Mouse (Mus musculus): ENCODE results near the gene BC055324. TPM values are rescaled to one million over a fixed set of nuclear protein-coding genes. Genes with fewer than 3 reads are reported as not detected.

Gene BC055324
- polyA plus RNA-seq, 1 experiment from 2014 or later = 11.0 TPM

DNA sequence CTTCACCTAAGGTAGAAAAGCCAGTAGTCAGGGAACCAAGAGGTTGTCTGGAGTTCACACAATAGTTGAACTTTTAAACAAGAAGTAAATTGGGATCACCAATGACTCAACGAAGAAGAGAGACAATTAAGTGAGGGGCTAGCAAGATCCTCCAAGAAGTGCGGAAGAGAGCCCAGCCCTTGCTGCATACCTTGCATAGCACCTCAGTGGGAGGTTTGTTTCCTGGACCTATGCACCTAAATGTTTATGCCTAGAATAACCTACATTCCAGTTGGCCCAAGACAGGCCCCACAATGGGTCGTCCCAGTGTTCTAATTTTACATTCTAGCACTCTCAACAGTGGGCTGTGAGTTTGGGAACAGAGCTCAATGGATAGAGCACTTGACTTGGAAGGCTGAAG, 9.7 kb upstream of the BC055324 start:
- H3K27ac ChIP-seq = no peak overlapping the region
- no peaks in the 10 kb centered on the region for H3K36me3 ChIP-seq
- 67% methylated on average over 3 of the region's 3 CpGs for WGBS
- no peak for ATAC-seq (replicated peaks; ENCODE audit: insufficient number of reproducible peaks, insufficient read depth, low FRiP score, low read depth)
- H3K4me3 ChIP-seq = no peak overlapping the region
- no peaks in the 10 kb centered on the region for H3K27me3 ChIP-seq
- H3K4me2 ChIP-seq = no peak overlapping the region
- H3K9me3 ChIP-seq (replicated peaks) = no peaks in the 10 kb centered on the region
- H3K9ac ChIP-seq = no peak overlapping the region
- no peaks in the 10 kb centered on the region for H3K4me1 ChIP-seq (replicated peaks)

DNA sequence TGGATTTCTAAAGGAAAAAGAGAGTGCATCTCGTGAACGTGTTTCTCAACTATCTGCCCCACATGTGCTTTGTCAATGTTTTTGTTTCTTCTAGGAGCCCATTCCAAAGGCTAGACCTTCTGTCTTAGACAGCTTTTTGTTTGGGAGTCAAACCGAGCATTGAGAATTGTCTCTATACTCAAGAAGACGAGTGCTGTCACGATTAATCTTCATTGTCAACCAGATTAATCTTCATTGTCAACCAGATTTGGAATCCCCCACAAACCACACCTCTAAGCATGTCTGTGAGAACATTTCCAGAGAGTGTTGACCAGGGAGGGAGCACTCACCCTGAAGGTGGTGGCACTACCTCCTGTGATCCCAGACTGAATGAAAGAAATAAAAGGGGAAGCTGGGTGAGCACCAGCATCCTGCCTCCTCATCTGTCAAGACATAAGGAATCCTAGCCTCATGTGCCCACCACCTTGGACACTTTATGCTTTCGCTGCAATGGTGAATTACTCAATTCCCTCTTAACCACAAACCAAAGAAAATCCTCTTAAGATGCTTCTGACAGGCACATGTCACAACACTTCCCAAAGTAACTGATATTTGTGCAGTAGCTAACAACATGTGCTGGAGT, 7.3 kb upstream of the BC055324 start:
- 64% methylated on average over 6 of the region's 6 CpGs for WGBS
- H3K4me3 ChIP-seq = no peak overlapping the region
- ATAC-seq (replicated peaks; ENCODE audit: insufficient number of reproducible peaks, insufficient read depth, low FRiP score, low read depth) = no peak
- no peaks in the 10 kb centered on the region for H3K27me3 ChIP-seq
- no peak overlapping the region for H3K27ac ChIP-seq
- H3K36me3 ChIP-seq = no peaks in the 10 kb centered on the region
- H3K4me1 ChIP-seq (replicated peaks) = no peaks in the 10 kb centered on the region
- no peak overlapping the region for H3K4me2 ChIP-seq
- H3K9ac ChIP-seq = no peak overlapping the region
- no peaks in the 10 kb centered on the region for H3K9me3 ChIP-seq (replicated peaks)

DNA sequence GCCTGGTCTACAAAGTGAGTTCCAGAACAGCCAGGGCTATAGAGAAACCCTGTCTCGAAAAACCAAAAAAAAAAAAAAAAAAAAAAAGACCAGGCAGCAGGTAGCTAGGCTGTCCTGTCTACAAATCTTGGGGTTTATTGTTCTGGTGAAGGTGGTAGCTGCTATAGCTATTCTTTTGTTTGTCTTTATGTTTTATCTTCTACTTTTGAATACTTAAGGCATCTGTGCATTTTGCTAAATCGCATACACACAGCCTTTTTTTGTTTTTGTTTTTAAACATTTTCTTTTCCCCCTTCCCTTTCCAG, 965 bp upstream of the BC055324 start:
- peaks cover 6% of the 10 kb centered on the region; the same call in 1 of the 2 replicates for H3K4me1 ChIP-seq (replicated peaks)
- no peak for ATAC-seq (replicated peaks; ENCODE audit: insufficient number of reproducible peaks, insufficient read depth, low FRiP score, low read depth)
- peak overlapping the region; percentile 71; the same call in 1 of the 2 replicates for H3K9ac ChIP-seq
- 55% methylated on average over 2 of the region's 2 CpGs for WGBS
- H3K9me3 ChIP-seq (replicated peaks) = no peaks in the 10 kb centered on the region
- H3K4me2 ChIP-seq = peak overlapping the region; percentile 74
- peak overlapping the region; percentile 94 for H3K4me3 ChIP-seq
- no peaks in the 10 kb centered on the region for H3K36me3 ChIP-seq
- H3K27me3 ChIP-seq = no peaks in the 10 kb centered on the region
- no peak overlapping the region for H3K27ac ChIP-seq

DNA sequence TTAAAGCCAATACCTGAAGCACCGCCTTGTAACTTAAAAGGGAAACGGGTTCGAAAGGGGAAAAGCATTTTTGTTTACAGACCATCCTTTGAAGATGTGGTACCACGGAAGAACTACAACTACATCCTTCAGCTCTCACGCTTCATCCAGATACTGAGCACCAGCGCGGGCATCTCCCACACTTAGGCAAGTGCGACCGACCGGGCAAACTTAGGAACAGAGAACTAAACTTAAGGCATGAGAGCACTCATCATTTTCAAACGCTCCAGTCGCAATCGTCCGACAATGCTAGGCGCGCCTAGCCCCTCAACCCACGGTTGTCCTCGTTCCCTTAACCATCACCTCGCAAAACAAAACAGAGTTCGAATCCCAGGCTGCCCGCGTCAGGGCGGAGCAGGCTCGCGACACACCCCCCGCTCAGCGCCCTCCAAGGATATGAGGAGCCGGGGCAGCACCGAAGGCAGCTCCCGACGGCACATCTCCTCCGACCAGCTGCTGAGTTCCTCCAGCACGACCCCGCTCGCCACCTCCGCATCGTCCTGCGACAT, 349 bp downstream of the BC055324 start:
- Histone ChIP-seq H3K36me3 (no peaks in the 10 kb centered on the region), H3K4me3 (peak overlapping the region; percentile 94), H3K27ac (peak overlapping the region; percentile 84), H3K9me3 (replicated peaks) (no peaks in the 10 kb centered on the region), H3K4me2 (peak overlapping the region; percentile 74), H3K9ac (peak overlapping the region; percentile 70), H3K27me3 (no peaks in the 10 kb centered on the region), H3K4me1 (replicated peaks) (peaks cover 6% of the 10 kb centered on the region; the same call in 1 of the 2 replicates)
- ATAC-seq (replicated peaks; ENCODE audit: insufficient number of reproducible peaks, insufficient read depth, low FRiP score, low read depth) = peak; percentile 60
- 1% methylated on average over 38 of the region's 38 CpGs for WGBS

DNA sequence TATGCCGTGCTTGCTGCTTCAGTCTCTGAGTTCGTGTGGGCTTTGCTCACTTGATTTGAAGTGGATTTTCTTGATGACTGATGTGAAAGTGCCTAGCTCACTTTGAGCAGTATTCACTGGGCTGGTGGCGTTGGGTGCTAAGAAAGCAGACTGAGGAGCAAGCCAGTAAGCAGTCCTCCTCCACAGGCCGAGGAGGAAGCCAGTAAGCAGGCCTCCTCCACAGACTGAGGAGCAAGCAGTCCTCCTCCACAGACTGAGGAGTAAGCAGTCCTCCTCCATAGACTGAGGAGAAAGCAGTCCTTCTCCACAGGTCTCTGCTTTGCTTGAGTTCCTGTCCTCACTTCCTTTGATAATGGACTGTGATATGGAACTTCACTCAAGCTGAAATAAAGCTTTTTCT, 2.2 kb downstream of the BC055324 start:
- H3K36me3 ChIP-seq = peaks cover under 1% of the 10 kb centered on the region; the same call in 1 of the 2 replicates
- no peak overlapping the region for H3K4me2 ChIP-seq
- no peak overlapping the region for H3K9ac ChIP-seq
- no peaks in the 10 kb centered on the region for H3K27me3 ChIP-seq
- no peak overlapping the region for H3K4me3 ChIP-seq
- ATAC-seq (replicated peaks; ENCODE audit: insufficient number of reproducible peaks, insufficient read depth, low FRiP score, low read depth) = no peak
- 68% methylated on average over 4 of the region's 4 CpGs for WGBS
- H3K9me3 ChIP-seq (replicated peaks) = no peaks in the 10 kb centered on the region
- no peak overlapping the region for H3K27ac ChIP-seq
- H3K4me1 ChIP-seq (replicated peaks) = peaks cover 6% of the 10 kb centered on the region; the same call in 1 of the 2 replicates

DNA sequence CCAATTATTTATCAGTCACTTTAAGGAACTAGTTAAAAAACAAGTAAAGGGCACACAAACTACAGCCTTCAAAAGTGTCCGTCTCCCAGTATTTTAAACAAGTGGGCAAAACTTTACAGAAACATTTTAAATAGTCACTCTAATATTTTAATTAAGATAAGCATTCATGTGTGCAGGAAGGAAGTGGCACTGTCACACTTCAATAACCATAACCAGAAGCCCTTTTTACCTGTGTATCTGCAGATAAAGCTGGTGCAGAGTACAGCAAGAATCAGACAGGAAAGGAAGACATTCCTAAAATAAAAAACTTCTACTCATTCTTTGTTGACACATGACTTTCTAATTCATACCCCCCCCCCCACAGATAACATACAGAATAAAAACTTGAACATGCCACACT, 18.1 kb downstream of the BC055324 start:
- WGBS = 86% methylated on average over 1 of the region's 1 CpGs

DNA sequence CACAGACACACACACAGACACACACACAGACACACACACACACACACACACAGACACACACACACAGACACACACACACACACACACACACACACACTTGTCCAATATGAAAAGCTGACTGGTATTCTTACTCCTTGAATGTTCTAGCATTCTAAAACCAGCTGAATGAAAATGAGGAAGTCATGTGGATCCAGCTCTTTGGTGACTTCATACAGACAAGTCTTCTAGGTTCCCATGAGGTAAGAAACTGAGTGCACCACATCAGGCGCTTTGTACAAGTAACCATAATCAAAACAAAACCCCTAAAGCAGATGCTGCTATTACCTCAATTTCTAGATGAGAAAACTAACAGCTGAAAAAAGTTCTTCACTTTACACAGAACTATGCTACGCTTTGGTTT, 19.5 kb downstream of the BC055324 start:
- 0 out of 2 replicates have a peak, but pooled peaks cover 2% of the 10 kb centered on the region for H3K4me1 ChIP-seq (replicated peaks)
- no peaks in the 10 kb centered on the region for H3K9me3 ChIP-seq (replicated peaks)
- H3K36me3 ChIP-seq = 0 out of 2 replicates have a peak, but pooled peaks cover 6% of the 10 kb centered on the region
- H3K9ac ChIP-seq = no peak overlapping the region
- WGBS = 95% methylated on average over 2 of the region's 2 CpGs
- no peak overlapping the region for H3K27ac ChIP-seq
- H3K4me3 ChIP-seq = no peak overlapping the region
- H3K4me2 ChIP-seq = no peak overlapping the region
- no peak for ATAC-seq (replicated peaks; ENCODE audit: insufficient number of reproducible peaks, insufficient read depth, low FRiP score, low read depth)
- H3K27me3 ChIP-seq = no peaks in the 10 kb centered on the region

More for the DNA sequence above, 18.1 kb downstream of the BC055324 start:
- Histone ChIP-seq H3K4me2 (no peak overlapping the region), H3K4me3 (no peak overlapping the region), H3K9me3 (replicated peaks) (no peaks in the 10 kb centered on the region), H3K4me1 (replicated peaks) (0 out of 2 replicates have a peak, but pooled peaks cover 2% of the 10 kb centered on the region), H3K9ac (no peak overlapping the region), H3K36me3 (peaks cover 6% of the 10 kb centered on the region; the same call in 1 of the 2 replicates), H3K27me3 (no peaks in the 10 kb centered on the region), H3K27ac (no peak overlapping the region)
- no peak for ATAC-seq (replicated peaks; ENCODE audit: insufficient number of reproducible peaks, insufficient read depth, low FRiP score, low read depth)

DNA sequence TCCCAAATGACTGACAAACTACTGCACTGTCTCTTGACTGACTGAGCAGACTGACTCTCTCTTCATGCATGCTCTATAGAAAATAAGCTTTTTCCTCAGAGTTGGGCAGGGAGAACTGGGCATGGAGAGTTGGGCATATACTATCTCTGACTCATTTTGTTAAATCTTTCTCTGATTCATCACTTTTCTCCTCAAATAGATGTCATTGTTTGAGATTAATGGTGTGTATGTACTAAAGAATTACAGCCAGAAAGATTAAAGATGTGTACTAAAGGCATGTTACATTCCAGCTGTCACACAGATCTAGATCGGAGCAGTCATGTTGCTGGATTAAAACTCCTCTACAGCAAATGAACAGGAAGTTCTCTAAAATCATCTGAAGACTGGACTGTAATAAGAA, 20.1 kb downstream of the BC055324 start:
- 0 out of 2 replicates have a peak, but pooled peaks cover 6% of the 10 kb centered on the region for H3K36me3 ChIP-seq
- no peaks in the 10 kb centered on the region for H3K27me3 ChIP-seq
- H3K27ac ChIP-seq = no peak overlapping the region
- ATAC-seq (replicated peaks; ENCODE audit: insufficient number of reproducible peaks, insufficient read depth, low FRiP score, low read depth) = no peak
- 0 out of 2 replicates have a peak, but pooled peaks cover 2% of the 10 kb centered on the region for H3K4me1 ChIP-seq (replicated peaks)
- no peaks in the 10 kb centered on the region for H3K9me3 ChIP-seq (replicated peaks)
- H3K4me3 ChIP-seq = no peak overlapping the region
- WGBS = 80% methylated on average over 1 of the region's 1 CpGs
- H3K9ac ChIP-seq = no peak overlapping the region
- no peak overlapping the region for H3K4me2 ChIP-seq

DNA sequence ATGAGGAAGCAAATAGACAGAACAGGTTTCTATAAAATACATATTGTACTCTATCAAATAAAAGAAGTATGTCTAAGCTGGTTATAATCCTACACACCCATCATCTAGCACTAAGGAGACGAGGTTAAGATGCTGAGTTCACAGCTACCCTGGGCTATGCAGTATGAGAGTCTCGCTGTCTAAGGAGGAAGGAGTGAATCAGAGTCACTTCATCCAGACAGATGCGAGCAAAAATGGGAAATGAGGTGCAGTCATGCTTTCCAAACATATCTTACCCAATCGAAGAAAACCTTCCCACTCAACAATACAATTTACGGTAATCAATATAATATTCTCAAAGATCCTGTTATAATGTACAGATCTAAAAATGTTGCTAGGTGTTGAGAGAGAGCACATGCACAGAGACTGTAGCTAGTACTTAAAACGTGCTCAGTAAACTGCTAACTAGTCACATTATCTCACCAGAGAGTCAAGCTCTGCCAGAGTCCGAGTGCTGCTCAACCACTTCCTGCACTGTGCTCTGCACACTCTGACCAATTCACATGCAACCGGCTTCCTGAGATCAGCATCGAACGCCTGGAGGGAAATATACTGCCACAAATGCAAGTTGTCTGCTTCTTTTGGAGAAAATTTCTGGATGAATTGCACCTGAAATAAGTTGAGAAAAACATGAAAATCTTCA, 30.4 kb downstream of the BC055324 start:
- Histone ChIP-seq H3K4me3 (no peak overlapping the region), H3K27ac (no peak overlapping the region), H3K9ac (no peak overlapping the region), H3K4me1 (replicated peaks) (no peaks in the 10 kb centered on the region), H3K36me3 (peaks cover 16% of the 10 kb centered on the region), H3K27me3 (no peaks in the 10 kb centered on the region), H3K4me2 (no peak overlapping the region), H3K9me3 (replicated peaks) (no peaks in the 10 kb centered on the region)
- 83% methylated on average over 10 of the region's 10 CpGs for WGBS
- no peak for ATAC-seq (replicated peaks; ENCODE audit: insufficient number of reproducible peaks, insufficient read depth, low FRiP score, low read depth)

DNA sequence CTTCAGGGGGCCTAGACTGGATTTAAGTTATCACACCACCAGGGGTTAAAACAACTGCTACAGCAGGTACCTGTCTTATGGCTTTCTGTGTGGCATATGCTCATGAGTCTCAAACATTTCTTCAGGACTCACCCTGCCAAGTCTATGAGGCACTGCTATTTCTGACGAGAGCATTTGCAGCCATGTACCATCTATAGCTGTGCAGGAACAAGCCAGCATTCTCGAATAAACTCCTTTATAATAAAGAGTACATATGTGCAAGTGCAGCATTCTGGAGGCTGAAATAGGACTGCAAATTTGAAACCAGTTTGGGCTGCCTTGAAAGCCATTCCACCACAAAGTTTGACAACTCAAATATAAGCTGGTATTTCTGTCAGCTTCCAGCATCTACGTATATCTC, 36.6 kb downstream of the BC055324 start:
- H3K4me3 ChIP-seq = no peak overlapping the region
- H3K27ac ChIP-seq = no peak overlapping the region
- H3K4me1 ChIP-seq (replicated peaks) = no peaks in the 10 kb centered on the region
- H3K4me2 ChIP-seq = no peak overlapping the region
- ATAC-seq (replicated peaks; ENCODE audit: insufficient number of reproducible peaks, insufficient read depth, low FRiP score, low read depth) = no peak
- H3K9ac ChIP-seq = no peak overlapping the region
- WGBS = 79% methylated on average over 3 of the region's 3 CpGs
- H3K9me3 ChIP-seq (replicated peaks) = no peaks in the 10 kb centered on the region
- H3K27me3 ChIP-seq = no peaks in the 10 kb centered on the region
- H3K36me3 ChIP-seq = peaks cover 25% of the 10 kb centered on the region

DNA sequence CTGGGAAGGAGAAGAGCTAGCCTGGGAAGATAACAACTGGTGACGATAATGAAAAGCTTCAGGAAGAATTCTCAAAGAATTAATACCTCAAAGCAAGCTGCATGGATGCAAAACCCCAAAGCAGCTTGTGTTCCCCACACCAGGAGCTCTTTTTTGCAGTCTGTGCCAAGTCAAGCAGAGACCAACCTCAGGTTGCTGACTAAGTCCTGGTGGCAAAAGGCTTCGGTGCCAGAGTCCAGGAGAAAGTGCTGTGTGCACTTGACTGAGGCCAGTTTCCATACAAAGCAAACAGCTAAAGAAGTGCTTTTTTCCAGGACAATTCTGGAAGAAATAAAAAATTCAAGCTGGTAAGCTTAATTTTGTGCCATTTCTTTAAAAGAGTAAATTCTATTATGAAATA, 41.2 kb downstream of the BC055324 start:
- WGBS = 81% methylated on average over 2 of the region's 2 CpGs
- ATAC-seq (replicated peaks; ENCODE audit: insufficient number of reproducible peaks, insufficient read depth, low FRiP score, low read depth) = no peak

More for the DNA sequence above, 41.2 kb downstream of the BC055324 start:
- Histone ChIP-seq H3K9me3 (replicated peaks) (no peaks in the 10 kb centered on the region), H3K27ac (no peak overlapping the region), H3K27me3 (no peaks in the 10 kb centered on the region), H3K4me3 (no peak overlapping the region), H3K9ac (no peak overlapping the region), H3K4me1 (replicated peaks) (no peaks in the 10 kb centered on the region), H3K36me3 (peaks cover 63% of the 10 kb centered on the region), H3K4me2 (no peak overlapping the region)
